Comparison of ENCODE assay signal across 7 mouse cellular contexts in the genomic region with DNA sequence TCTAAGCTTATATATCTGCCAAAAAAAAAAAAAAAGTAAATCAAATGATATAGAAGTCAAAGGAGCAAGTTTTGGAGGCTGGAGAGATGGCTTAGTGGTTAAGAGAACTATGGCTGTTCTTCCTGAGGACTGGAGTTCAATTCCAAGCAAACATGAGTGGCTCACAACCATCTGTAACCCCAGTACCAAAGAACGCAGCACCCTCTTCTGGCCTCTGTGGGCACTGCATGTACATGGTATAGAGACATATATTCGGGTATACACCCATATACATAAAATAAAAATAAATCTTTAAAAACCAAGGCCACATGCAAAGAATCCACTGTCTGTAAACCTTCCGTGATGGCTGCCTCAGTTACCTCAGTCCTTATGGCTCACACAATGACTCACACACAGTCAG. TPM values are rescaled to one million over a fixed set of nuclear protein-coding genes. Genes with fewer than 3 reads are reported as not detected.
DNase-seq lines count a peak whose midpoint lies in the region; ATAC-seq and TF ChIP-seq lines count a peak whose summit lies in the region.

No protein-coding gene starts in this region.

- H3K36me3 ChIP-seq in kidney, postnatal 0 days (ENCODE audit: insufficient read depth, low read length) = peaks cover 68% of the 10 kb centered on the region
- H3K36me3 ChIP-seq in kidney, embryonic 15.5 days = peaks cover 98% of the 10 kb centered on the region
- peaks cover 97% of the 10 kb centered on the region for H3K36me3 ChIP-seq in E14TG2a.4 (ENCODE audit: insufficient read depth, low read length)
- peaks cover 97% of the 10 kb centered on the region for H3K36me3 ChIP-seq in lung, embryonic 14.5 days (ENCODE audit: insufficient read depth)

- no peak overlapping the region for H3K4me3 ChIP-seq in kidney, postnatal 0 days (replicated peaks; ENCODE audit: low read depth, low read length)
- H3K4me3 ChIP-seq in kidney, embryonic 15.5 days (replicated peaks) = no peak overlapping the region
- no peak overlapping the region for H3K4me3 ChIP-seq in E14TG2a.4 (replicated peaks; ENCODE audit: low read length)
- no peak overlapping the region for H3K4me3 ChIP-seq in lung, embryonic 14.5 days (ENCODE audit: low read depth, low read length)

- 94% methylated on average over 3 of the region's 3 CpGs for WGBS in kidney, postnatal 0 days
- WGBS in kidney, embryonic 15.5 days = 90% methylated on average over 3 of the region's 3 CpGs
- WGBS in lung, embryonic 14.5 days = 90% methylated on average over 3 of the region's 3 CpGs

- H3K27me3 ChIP-seq in kidney, postnatal 0 days (ENCODE audit: insufficient read depth, low read length) = no peaks in the 10 kb centered on the region
- H3K27me3 ChIP-seq in kidney, embryonic 15.5 days = no peaks in the 10 kb centered on the region
- H3K27me3 ChIP-seq in E14TG2a.4 (ENCODE audit: insufficient read depth, low read length) = no peaks in the 10 kb centered on the region
- no peaks in the 10 kb centered on the region for H3K27me3 ChIP-seq in lung, embryonic 14.5 days (ENCODE audit: insufficient read depth, low read length)

- TF ChIP-seq CTCF in kidney, postnatal 0 days (IDR thresholded peaks at IDR 0.05; ENCODE audit: low read depth) = peak; percentile 47
- TF ChIP-seq CTCF in E14TG2a.4 (conservative IDR thresholded peaks at IDR 0.05; ENCODE audit: low read length) = peak; percentile 89
- peak; percentile 45 for TF ChIP-seq CTCF in lung, embryonic 14.5 days (IDR thresholded peaks at IDR 0.05; ENCODE audit: low read depth)

- no peak for DNase-seq in kidney, postnatal 0 days (ENCODE audit: low spot score)
- DNase-seq in B cell, adult 2 months = peak; percentile 76 to 79
- peak; percentile 49 for DNase-seq in lung, embryonic 14.5 days
- no peak for DNase-seq in gastrocnemius, postnatal 10 days

- no peak for ATAC-seq in kidney, postnatal 0 days (replicated peaks; ENCODE audit: low FRiP score, low read depth)
- no peak for ATAC-seq in kidney, embryonic 15.5 days (replicated peaks; ENCODE audit: low FRiP score)
- ATAC-seq in lung, embryonic 14.5 days (ENCODE audit: insufficient read depth) = no peak
- ATAC-seq in megakaryocyte, adult 5-6 weeks (ENCODE audit: poor library complexity, severe bottlenecking) = no peak

- no peaks in the 10 kb centered on the region for H3K9me3 ChIP-seq in kidney, postnatal 0 days (replicated peaks; ENCODE audit: low read length)
- H3K9me3 ChIP-seq in kidney, embryonic 15.5 days (replicated peaks) = no peaks in the 10 kb centered on the region
- no peaks in the 10 kb centered on the region for H3K9me3 ChIP-seq in E14TG2a.4 (ENCODE audit: low read length)
- H3K9me3 ChIP-seq in lung, embryonic 14.5 days (ENCODE audit: low read depth, low read length) = no peaks in the 10 kb centered on the region

- H3K27ac ChIP-seq in kidney, postnatal 0 days = no peak overlapping the region
- no peak overlapping the region for H3K27ac ChIP-seq in kidney, embryonic 15.5 days
- H3K27ac ChIP-seq in lung, embryonic 14.5 days (ENCODE audit: low read depth) = no peak overlapping the region

- no peak overlapping the region for H3K4me2 ChIP-seq in kidney, postnatal 0 days (ENCODE audit: low read length)
- no peak overlapping the region for H3K4me2 ChIP-seq in kidney, embryonic 15.5 days
- H3K4me2 ChIP-seq in lung, embryonic 14.5 days = no peak overlapping the region

- no peaks in the 10 kb centered on the region for H3K4me1 ChIP-seq in kidney, postnatal 0 days (replicated peaks; ENCODE audit: insufficient read depth, low read length)
- H3K4me1 ChIP-seq in kidney, embryonic 15.5 days = no peaks in the 10 kb centered on the region
- peaks cover 26% of the 10 kb centered on the region for H3K4me1 ChIP-seq in E14TG2a.4 (replicated peaks; ENCODE audit: low read depth, low read length)
- no peaks in the 10 kb centered on the region for H3K4me1 ChIP-seq in lung, embryonic 14.5 days (ENCODE audit: insufficient read depth)

- H3K9ac ChIP-seq in kidney, postnatal 0 days (ENCODE audit: low read depth, low read length) = no peak overlapping the region
- no peak overlapping the region for H3K9ac ChIP-seq in kidney, embryonic 15.5 days
- no peak overlapping the region for H3K9ac ChIP-seq in lung, embryonic 14.5 days

RNA-seq across cellular contexts. Expression of a gene that starts 20.2 kb away (rescaled TPM):
- polyA plus RNA-seq in kidney, postnatal 0 days (2015; fragmentation: Nextera tagmentation; extraction: Ambion mirVana) = 10.9 and 11.9 TPM in 2 replicates
- polyA plus RNA-seq in kidney, embryonic 15.5 days (2015; fragmentation: Nextera tagmentation; extraction: Ambion mirVana) = 21.8 and 24.2 TPM in 2 replicates
- 18.7 and 19.9 TPM in 2 replicates for polyA plus RNA-seq in lung, embryonic 14.5 days (2014; fragmentation: Nextera tagmentation; extraction: Ambion mirVana)
- 4.4 and 8.4 TPM in 2 replicates for total RNA-seq in megakaryocyte, adult 5-6 weeks (2015)
- total RNA-seq in megakaryocyte, adult 5-6 weeks (2017) = 4.9 and 6.5 TPM in 2 replicates
- 10 to 100 TPM in 1 of 2 experiments, 1 to 10 TPM in 1; 9.7 to 14.1 TPM for total RNA-seq in gastrocnemius, postnatal 10 days (2021)

RNA-seq across cellular contexts. Expression of a gene that starts 21.4 kb away (rescaled TPM):
- polyA plus RNA-seq in kidney, postnatal 0 days (2015; fragmentation: Nextera tagmentation; extraction: Ambion mirVana) = 16.7 and 17.3 TPM in 2 replicates
- 16.4 and 16.5 TPM in 2 replicates for polyA plus RNA-seq in kidney, embryonic 15.5 days (2015; fragmentation: Nextera tagmentation; extraction: Ambion mirVana)
- polyA plus RNA-seq in lung, embryonic 14.5 days (2014; fragmentation: Nextera tagmentation; extraction: Ambion mirVana) = 10.5 and 11.5 TPM in 2 replicates
- 15.9 and 21.9 TPM in 2 replicates for total RNA-seq in megakaryocyte, adult 5-6 weeks (2015)
- total RNA-seq in megakaryocyte, adult 5-6 weeks (2017) = 84.3 and 87.5 TPM in 2 replicates
- 10 to 100 TPM; 26.4 to 30.7 TPM for total RNA-seq in gastrocnemius, postnatal 10 days (2021)

Comparison
In these comparisons a context has a peak if more than half of its experiments do, and no peak if none do; other contexts are left out.
1. DNase-seq: peak in B cell, adult 2 months (2 of 2) and lung, embryonic 14.5 days (single experiment); none in kidney, postnatal 0 days (single experiment) and gastrocnemius, postnatal 10 days (single experiment).
2. Peak in every context shown above with its lines, with median percentiles within 50 percentile points of each other: CTCF ChIP-seq.